Mouse (Mus musculus) lung, postnatal 4 days (tissue): ENCODE measurements around the gene Foxp1.

Experiments
- DNase-seq, 2 experiments: peaks; one replicate each; pipeline ENCODE4 v3.0.0; 2021

Foxp1 gene

DNA sequence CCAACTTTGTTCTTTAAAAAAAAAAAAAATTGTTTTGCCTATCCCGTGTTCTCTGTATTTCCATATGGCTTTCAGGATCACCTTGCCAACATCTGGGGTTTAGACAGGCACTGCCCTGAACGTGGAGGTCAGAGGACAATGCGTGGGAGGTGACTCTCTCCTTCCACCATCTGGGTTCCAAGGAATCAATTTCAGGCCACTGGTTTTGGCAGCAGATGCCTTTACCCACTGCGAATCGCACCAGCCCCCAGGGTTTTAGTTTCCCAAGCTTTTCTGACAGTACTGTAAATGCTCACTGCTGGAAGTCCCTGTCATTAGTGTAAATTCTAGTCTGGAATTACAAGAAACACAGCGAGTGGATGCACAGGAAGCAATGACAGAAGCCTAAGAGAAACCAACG lies 41.0 kb downstream of the Foxp1 start:
- DNase-seq = no peak

- no peak for DNase-seq
Observed at GRCm38 (mm10) chr6:99478873-99479650, 43.5 kb downstream of the Foxp1 start.

- no peak for DNase-seq
Observed at GRCm38 (mm10) chr6:99475040-99475439, 47.5 kb downstream of the Foxp1 start.

DNA sequence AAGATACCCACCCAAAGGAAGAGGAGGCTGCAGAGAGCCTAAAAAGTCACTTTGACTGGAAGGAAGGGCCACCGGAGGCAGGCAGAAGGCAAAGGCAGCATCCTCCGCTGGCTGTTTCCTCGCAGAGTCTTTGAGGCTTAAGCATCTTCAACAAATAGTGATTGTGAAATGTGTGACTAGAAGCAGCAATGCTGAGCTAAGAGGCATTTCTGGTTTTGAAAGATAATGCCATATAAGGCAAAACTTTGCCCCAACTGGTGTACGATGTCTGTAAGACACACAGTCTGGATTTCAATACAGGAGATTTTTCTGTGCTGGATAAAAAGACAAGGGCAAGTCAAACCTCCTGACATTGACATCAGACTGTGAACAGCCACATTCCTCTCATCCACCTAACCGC lies 51.6 kb downstream of the Foxp1 start:
- no peak for DNase-seq

GRCm38 (mm10) chr6:99469134-99469834 lies 53.2 kb downstream of the Foxp1 start:
- no peak for DNase-seq

- DNase-seq = no peak
Observed at GRCm38 (mm10) chr6:99467831-99468230, 54.7 kb downstream of the Foxp1 start.

DNA sequence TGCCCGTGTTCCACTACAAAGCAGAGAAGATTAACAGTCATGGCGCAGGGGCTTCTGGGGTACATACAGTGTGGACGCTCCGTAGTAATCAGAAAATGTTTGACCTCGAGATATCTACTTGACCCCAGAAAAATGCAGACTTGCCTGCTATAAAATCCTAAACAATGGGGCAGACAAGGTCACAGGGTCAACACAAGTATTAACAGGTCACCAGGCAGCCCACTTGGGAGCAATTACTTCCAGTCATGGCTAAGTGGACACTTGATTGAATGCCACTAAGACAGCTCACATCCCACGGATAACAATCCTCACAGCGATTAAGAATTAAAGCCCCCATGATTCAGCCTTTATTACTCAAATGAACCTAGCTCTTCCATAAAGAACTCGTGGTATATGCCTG lies 55.4 kb downstream of the Foxp1 start:
- DNase-seq = no peak

DNA sequence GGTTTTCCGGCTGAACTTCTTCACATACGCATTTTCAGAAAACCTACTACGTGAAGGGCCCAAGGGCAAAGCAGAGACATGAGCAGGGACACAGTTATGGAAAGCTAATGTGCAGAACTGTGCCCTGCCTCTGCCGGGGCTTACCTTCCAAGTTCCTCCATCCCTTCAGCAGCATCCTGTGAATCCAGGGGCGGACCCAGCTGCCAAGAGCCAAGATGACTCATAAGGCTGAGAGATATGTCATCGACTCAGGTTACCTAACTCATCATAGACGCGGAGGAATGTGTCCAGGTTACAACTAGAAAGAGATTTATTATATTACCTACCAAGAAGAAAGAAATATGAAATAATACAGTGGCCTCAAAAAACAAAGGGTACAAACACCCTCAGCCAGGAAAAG lies 56.2 kb downstream of the Foxp1 start:
- no peak for DNase-seq

DNA sequence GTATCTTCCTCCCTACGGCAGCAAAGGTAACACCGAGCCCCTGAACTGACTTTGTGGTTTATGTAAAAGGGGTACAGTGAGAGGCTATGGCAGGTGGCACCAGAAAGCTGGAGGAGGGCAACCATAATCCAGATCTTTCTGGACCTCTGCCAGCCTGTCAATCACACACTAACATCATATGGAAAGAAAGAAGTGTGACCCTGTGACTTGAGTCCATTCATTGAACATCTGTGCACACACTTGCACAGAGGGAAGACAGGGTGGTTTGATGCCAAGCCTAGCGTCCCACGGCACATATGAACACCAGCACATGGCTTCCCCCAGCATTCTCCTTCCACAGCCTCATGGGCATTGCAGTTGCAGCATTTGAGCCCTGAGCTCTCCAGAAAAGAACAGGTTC lies 58.1 kb downstream of the Foxp1 start:
- no peak for DNase-seq

- DNase-seq = no peak
Observed at GRCm38 (mm10) chr6:99463906-99464305, 58.6 kb downstream of the Foxp1 start.

DNA sequence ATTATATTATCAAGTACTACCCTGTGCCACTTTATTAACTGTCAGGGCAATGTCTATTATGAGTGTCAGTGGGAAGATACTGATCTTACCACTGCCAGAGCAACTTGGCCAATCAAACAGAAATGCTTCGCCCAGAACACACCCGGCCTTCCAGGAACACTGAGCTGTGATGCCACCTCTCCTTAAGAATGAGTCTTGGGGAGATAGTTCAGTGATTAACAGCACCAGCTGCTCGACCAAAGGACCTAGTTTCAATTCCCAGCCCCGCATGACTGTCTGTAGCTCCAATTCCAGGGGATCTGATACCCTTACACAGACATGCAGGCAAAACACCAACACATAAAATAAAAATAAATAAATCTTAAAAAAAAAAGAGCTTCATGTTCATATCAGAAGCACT lies 63.7 kb downstream of the Foxp1 start:
- no peak for DNase-seq

GRCm38 (mm10) chr6:99453763-99454520 lies 68.6 kb downstream of the Foxp1 start:
- DNase-seq = no peak

GRCm38 (mm10) chr6:99452638-99453185 lies 69.8 kb downstream of the Foxp1 start:
- peak in 1 of 2 experiments; percentile 38 for DNase-seq

- DNase-seq = no peak
Observed at GRCm38 (mm10) chr6:99451479-99451878, 71.0 kb downstream of the Foxp1 start.

DNA sequence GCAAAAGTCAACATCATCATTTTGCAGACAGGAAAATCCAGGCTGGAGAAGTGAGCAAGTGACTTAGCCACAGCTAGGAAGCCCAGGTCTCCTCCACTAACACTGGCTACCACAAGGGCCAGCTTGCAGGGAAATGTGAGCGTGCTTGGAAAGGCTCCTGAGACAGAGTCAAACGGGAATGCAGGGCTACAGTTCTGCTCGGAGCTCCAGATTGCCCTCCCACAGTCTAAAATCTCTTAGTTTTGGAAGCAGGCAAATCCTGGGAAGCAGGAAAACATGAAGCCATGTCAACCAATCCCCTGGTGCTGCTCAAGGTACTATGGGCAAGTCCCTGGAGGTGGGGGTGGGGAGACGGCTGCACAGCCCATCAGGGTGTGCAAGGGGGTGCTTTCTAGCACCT lies 75.1 kb downstream of the Foxp1 start:
- DNase-seq = no peak

GRCm38 (mm10) chr6:99446801-99447415 lies 75.6 kb downstream of the Foxp1 start:
- no peak for DNase-seq

DNA sequence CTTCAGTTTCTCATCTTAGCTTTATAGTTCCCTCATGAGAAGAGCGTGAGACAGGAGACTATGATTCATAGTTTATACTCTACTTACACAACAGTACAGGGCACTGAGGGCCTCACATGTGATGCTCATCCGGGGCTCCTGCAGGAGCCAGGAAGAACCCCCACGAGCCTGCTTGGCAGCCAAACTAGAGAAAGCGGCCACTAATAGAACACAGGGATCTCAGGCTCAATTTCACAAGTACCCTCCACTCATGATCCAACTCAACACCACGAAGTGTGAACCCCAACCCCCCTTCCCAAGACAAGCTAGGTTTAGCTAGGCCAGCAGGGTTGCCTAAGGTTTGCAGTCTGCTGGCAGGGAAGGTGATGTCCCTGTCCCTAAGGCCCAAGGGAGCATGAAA lies 79.1 kb downstream of the Foxp1 start:
- DNase-seq = no peak

DNA sequence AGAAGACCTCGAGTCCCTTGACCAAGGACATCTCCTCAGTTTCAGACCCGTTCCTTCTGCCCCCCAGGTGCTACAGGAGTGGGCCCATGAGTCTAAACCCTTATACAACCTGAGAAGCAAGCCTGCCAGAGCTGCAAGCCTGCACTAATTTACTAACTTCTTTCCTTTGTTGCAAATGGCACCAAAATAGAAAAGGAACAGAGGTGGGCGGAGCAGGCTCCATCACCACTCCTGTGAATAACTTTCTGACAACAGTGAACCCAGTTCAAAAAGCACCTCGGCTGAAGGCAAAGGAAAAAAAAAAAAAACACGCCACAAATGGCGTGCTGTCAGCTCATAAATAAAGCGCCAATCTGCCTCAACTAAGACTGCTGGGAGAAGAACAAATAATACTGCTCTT lies 81.4 kb downstream of the Foxp1 start:
- DNase-seq = no peak

DNA sequence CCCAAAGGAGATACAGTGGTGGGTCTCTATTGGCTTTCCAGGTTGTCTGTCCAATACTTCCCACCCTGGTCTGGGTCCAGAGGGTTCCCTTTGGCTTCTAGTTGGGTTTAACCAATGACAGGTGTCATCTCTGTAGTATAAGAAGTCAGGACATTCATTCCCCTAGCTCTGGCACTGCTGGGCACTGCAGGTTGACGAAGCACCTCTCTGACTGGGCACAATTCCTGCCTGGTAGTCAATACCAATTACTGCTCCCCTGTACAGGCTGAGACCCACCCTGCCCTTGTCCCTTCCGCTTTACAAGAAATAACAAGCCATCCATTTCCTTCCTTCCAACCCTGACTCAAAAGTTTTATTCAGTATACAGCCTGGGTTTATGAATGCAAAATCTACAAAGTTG lies 81.9 kb downstream of the Foxp1 start:
- no peak for DNase-seq

- DNase-seq = peak; percentile 43 to 56
Observed at GRCm38 (mm10) chr6:99439878-99440361, 82.6 kb downstream of the Foxp1 start.

GRCm38 (mm10) chr6:99439214-99439877 lies 83.2 kb downstream of the Foxp1 start:
- peak; percentile 40 to 44 for DNase-seq

DNA sequence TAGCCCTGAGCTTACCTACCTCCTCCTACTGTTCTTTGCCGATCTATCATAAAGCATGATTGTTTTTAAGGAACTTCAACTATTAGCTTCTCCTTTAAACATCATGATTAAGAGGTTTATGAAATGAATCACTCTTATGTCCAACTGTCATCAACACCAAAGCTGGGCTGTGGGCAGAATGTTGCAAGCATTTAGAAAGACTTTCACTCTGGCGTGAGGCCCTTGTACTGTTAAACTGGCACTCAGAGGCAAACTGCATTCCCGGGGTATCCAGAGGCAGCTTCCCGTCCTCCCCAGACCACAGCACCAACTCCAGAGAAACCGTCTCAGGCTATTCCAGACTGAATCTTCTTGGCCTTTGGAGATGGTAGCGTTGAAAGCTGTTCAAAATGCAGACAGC lies 86.2 kb downstream of the Foxp1 start:
- peak in 1 of 2 experiments; percentile 11 for DNase-seq
